Mouse (Mus musculus) skeletal muscle tissue, adult 2 months (tissue): ENCODE measurements at regions not wholly inside any gene's neighbourhood (a gene's known extent, or its start where the extent isn't known, plus 50 kb on each side); places are given as distances from the start of the nearest gene placed in this dataset.

Experiments used
- DNase-seq: peaks from one replicate; pipeline ENCODE4 v3.0.0-alpha.2; 2012; ENCODE audit warnings: low read depth, low spot score

- DNase-seq: no peak
Measured at GRCm38 (mm10) chr12:35724132-35724531, 189.3 kb upstream of the Ahr start.

GRCm38 (mm10) chr12:35712671-35713070 is 177.8 kb upstream of the Ahr start:
- no peak for DNase-seq

GRCm38 (mm10) chr12:35711549-35712070 is 176.8 kb upstream of the Ahr start:
- peak; percentile 5 for DNase-seq

GRCm38 (mm10) chr12:35710323-35710722 is 175.5 kb upstream of the Ahr start:
- no peak for DNase-seq

- DNase-seq: no peak
Measured at GRCm38 (mm10) chr12:35703479-35703878, 168.6 kb upstream of the Ahr start.

GRCm38 (mm10) chr12:35702674-35703073 is 167.8 kb upstream of the Ahr start:
- no peak for DNase-seq

GRCm38 (mm10) chr12:35694253-35694652 is 159.4 kb upstream of the Ahr start:
- no peak for DNase-seq

- no peak for DNase-seq
Measured at GRCm38 (mm10) chr12:35690914-35691313, 156.1 kb upstream of the Ahr start.

GRCm38 (mm10) chr12:35686231-35686630 is 151.4 kb upstream of the Ahr start:
- DNase-seq: no peak

- no peak for DNase-seq
Measured at GRCm38 (mm10) chr12:35685189-35685588, 150.4 kb upstream of the Ahr start.

GRCm38 (mm10) chr12:35681864-35682449 is 147.1 kb upstream of the Ahr start:
- no peak for DNase-seq

GRCm38 (mm10) chr12:35679903-35680302 is 145.1 kb upstream of the Ahr start:
- DNase-seq: no peak

- DNase-seq: no peak
Measured at GRCm38 (mm10) chr12:35679025-35679424, 144.2 kb upstream of the Ahr start.

- DNase-seq: no peak
Measured at GRCm38 (mm10) chr12:35674487-35674886, 139.6 kb upstream of the Ahr start.

GRCm38 (mm10) chr12:35670980-35671379 is 136.1 kb upstream of the Ahr start:
- DNase-seq: no peak

GRCm38 (mm10) chr12:35668716-35669115 is 133.9 kb upstream of the Ahr start:
- no peak for DNase-seq

- DNase-seq: no peak
Measured at GRCm38 (mm10) chr12:35667705-35668104, 132.9 kb upstream of the Ahr start.

- no peak for DNase-seq
Measured at GRCm38 (mm10) chr12:35667218-35667617, 132.4 kb upstream of the Ahr start.

GRCm38 (mm10) chr12:35666062-35666461 is 131.2 kb upstream of the Ahr start:
- DNase-seq: no peak

GRCm38 (mm10) chr12:35663062-35663461 is 128.2 kb upstream of the Ahr start:
- DNase-seq: no peak

- no peak for DNase-seq
Measured at GRCm38 (mm10) chr12:35656563-35656962, 121.7 kb upstream of the Ahr start.

- no peak for DNase-seq
Measured at GRCm38 (mm10) chr12:35649772-35650171, 114.9 kb upstream of the Ahr start.

GRCm38 (mm10) chr12:35642473-35642872 is 107.6 kb upstream of the Ahr start:
- no peak for DNase-seq

- no peak for DNase-seq
Measured at GRCm38 (mm10) chr12:35641741-35642140, 106.9 kb upstream of the Ahr start.
